Mouse (Mus musculus): ENCODE data around the gene Rasal2.

GRCm38 (mm10) chr1:157297137-157297536 is 115.3 kb downstream of the Rasal2 start:
- TF ChIP-seq TAL1 (IDR thresholded peaks at IDR 0.05; ENCODE audit: low read length): no peak
- no peak for TF ChIP-seq GATA1 (IDR thresholded peaks at IDR 0.05; ENCODE audit: low read length)

Measured in erythroblast, embryonic 14.5 days (primary cell).